Mouse (Mus musculus) T-cell, adult 2 months (primary cell): ENCODE results near the gene Cd244a.

Experiments used
- DNase-seq: peaks from one replicate; pipeline ENCODE4 v3.0.0; 2022; ENCODE audit warnings: low spot score

Cd244a gene

GRCm38 (mm10) chr1:171584584-171584983 lies 25.6 kb downstream of the Cd244a start:
- no peak for DNase-seq

DNA sequence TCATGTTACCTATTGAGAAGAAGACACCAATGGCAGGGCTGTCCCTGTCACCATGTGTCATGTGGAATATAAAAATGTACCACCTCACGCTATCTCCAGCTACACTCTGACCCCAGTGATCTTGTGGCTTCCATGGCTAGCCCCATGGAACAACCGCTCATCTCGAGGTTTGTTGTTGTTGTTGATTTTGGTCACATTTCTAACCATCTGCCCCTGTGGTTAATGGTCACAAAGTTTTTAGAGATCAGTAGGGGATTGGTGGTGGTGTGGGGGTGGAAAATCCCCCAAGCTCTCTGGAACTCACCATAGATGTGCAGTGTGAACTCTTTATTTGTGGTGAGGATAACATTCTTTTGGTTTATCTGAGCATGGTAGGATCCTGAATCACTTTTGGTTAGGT lies 45.7 kb downstream of the Cd244a start:
- DNase-seq, result no peak

- DNase-seq, result no peak
Measured at GRCm38 (mm10) chr1:171606656-171607055, 47.7 kb downstream of the Cd244a start.

DNA sequence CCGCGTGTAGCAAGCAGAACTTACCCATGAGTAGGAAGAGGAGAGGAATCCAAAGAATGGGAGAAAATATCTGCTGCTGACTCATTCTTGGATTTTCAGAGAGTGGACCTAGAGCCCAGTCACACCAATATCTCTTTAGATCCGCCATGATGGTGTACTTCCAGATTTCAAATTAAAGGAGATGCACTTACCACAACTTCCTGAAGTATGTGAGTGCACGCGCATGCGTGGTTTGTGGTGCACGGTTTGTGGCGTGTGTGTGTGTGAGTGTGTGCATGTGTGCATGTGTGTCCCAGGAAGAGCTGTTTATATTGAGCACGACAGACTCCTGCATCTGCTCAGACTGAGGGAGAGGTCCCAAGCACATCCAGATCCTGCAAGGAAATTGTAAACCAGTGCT lies 48.2 kb downstream of the Cd244a start, which contains the start of gene Ly9:
Ly9 (minus strand) TSS at position 235 of the 400 bp plus-strand sequence.
- peak; percentile 85 for DNase-seq

GRCm38 (mm10) chr1:171610026-171610425 lies 51.0 kb downstream of the Cd244a start:
- peak; percentile 44 for DNase-seq

GRCm38 (mm10) chr1:171610781-171611180 lies 51.8 kb downstream of the Cd244a start:
- peak; percentile 30 for DNase-seq

- DNase-seq, result peak; percentile 31
Measured at GRCm38 (mm10) chr1:171613962-171614361, 55.0 kb downstream of the Cd244a start.

DNA sequence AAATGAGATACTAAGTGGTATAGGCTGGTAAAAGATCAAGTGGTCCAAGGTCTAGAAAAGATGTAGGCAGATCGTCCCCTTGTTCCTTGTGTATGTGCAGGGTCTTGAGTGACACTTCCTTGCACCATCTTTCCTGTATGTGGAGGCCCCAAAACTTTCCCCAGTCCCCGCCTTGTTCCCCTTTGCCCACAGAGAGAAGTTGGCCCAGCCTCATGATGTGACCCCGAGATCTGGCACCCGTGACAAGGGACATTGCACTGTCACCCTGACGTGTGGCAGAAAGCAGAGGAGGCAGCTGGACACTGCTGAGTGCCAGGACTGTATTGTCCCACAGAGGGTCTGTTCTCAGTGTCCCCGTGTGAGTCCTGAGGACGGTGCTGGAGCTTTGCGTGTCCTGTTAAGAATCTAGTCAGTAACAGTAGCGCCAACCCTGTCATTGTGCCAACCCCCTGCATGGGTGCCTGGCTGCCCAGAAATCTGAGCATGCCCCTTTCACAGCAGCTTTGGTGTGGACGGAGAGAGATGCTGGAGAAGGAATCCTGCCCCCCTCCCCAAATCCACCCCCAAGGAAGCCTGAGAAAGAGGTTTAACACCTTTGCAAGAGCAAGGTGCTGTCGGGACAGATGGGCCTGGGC lies 58.0 kb downstream of the Cd244a start:
- no peak for DNase-seq

- peak; percentile 25 for DNase-seq
Measured at GRCm38 (mm10) chr1:171619001-171619400, 60.0 kb downstream of the Cd244a start.

DNA sequence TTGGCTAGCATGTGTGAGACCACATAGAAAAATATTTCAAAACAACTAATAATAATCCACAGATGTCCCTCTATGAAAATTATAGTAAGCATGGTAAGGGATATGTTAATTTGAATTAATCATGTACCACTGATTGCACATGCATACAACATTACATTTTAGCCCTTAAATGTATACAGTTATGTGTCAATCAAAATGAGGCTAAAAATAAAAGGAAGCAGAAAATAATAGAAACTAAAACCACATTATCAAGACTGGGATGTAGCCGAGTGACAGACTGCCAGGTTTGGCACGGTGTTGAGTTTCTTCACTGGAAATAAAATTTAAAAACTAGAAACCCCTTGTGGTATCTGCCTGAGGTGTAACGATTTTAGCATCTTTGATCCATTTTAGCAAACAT lies 60.7 kb downstream of the Cd244a start:
- no peak for DNase-seq

DNA sequence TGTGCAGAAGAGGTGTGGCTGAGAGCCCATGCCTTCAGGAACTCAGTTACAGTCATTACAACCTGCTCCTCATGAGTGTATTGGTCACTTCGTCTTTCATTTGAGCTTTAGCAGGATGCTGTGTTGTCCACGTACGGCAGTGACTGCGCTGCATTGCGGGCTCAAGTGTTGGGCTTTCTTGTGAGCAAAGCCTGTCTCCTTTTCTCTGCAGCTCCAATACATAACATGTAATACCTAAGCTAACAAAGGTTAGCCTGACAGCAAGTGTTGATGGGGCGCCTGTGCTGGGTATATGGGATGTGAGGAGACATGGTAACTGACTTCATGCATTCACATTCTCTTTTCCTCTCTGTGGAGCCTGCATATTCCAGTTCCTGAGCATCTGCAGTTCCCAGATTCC lies 61.1 kb downstream of the Cd244a start:
- no peak for DNase-seq

DNA sequence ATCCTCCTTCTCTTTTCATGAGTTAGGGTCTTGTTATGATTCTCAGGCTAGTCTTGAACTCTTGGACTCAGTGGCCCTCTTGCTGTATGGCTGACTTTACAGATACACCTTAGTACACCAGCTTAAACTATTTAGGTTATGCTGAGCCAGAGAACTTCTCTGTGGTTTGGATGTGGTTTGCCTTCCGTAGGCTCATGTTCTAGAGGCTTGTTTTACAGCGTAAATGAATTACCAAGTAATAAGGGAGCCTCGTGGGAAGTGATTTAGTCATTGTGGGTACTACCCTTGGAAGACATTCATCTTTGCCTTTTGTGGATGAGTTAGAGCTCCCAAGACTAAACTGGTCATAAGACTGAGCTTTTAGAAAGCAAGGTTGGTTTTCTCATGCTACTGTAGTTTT lies 68.8 kb downstream of the Cd244a start:
- DNase-seq, result no peak

DNA sequence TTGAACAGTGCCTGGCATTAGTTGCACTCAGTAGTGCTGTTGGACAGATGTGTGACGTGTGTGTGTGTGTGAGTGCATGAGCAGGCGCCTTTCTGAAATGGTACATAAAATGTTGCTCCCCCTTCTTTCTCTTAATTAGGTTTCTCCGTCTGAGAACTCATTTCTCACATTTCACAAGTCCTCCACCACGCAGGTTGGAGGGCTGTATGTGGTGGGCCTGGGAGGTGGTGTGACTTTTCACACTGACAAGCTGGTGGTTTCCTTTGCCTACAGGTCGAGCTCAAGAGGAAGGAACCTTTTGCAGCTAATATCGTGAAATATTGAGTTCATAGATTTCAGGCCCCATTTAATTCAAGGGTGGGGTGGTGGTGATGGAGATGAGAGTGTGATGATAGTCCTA lies 70.2 kb downstream of the Cd244a start:
- peak; percentile 43 for DNase-seq

DNA sequence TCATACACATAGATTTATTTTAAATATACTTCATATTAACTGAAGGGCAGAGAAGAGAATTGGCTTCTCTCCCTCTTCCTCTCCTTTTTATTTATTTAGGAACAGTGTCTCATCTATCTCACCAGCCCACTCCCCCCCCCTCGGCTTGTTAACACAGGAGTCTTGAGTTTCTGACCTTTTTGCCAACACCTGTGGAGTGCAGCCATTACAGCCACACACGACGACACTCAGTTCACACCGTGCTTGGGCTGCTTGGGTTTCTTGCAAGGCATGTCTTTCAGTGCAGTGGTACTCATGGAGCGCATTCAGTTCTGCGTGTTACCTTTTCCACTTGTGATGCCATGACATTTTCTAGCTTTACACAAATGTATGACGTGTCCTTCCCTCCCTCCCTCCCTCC lies 71.0 kb downstream of the Cd244a start:
- no peak for DNase-seq

- no peak for DNase-seq
Measured at GRCm38 (mm10) chr1:171630912-171631311, 71.9 kb downstream of the Cd244a start.

DNA sequence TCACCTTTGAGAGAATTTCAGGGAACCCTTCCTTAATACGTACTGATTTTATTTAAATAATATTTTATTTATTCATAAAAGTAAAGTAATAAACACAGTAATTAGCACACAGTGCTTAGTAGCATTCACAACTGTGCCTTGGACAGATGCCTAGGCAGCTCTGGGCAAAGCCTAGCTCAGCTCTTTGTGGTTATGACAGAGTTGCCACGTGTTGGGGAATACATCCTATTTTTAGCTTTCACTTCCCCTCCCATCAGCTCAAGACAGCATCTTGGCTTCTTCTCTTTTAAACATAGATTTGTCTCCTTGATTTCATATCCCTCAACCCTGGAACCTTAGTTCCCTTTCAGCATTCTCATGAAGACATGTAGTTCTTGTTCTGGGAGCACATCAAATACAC lies 72.5 kb downstream of the Cd244a start:
- no peak for DNase-seq

GRCm38 (mm10) chr1:171635696-171636095 lies 76.7 kb downstream of the Cd244a start:
- no peak for DNase-seq

DNA sequence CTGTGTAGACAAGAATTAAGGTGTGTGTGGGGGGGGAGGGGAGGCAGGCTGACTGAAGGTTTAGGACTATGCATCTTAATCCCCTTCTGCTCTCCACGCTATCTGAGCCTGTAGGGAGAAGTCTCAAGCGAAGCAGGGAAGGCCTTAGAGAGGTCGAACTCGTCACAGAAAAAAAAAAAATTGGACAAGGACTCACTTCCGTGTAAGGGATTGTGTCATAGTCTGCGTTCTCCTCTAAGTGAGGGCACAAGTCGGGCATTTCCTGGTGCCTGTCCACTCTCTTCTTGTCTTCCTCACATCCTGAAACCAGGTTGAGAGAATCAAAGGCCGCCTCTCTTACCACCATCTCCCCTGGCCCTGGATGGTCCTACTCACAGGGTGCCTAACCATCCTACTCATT lies 78.1 kb downstream of the Cd244a start:
- DNase-seq, result no peak

DNA sequence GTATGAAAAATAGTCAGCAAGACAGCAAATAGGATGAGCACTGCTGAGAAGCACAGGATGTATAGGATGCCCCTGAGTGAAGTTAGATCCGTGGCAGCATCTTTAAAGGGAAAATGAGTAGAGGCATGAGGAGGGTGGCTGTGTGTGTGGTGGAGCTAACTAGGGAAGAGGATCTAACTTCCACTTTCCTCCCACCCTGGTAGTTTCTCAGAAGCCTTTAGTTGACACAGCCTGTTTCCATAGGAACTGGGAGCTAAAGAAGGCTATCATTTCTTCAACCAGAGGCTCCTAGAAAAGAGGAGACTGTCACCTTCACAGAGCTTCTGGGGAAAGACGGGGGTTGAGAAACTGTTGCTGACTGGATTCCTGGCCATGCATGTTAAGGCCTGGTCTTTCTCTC lies 79.7 kb downstream of the Cd244a start:
- DNase-seq, result no peak

DNA sequence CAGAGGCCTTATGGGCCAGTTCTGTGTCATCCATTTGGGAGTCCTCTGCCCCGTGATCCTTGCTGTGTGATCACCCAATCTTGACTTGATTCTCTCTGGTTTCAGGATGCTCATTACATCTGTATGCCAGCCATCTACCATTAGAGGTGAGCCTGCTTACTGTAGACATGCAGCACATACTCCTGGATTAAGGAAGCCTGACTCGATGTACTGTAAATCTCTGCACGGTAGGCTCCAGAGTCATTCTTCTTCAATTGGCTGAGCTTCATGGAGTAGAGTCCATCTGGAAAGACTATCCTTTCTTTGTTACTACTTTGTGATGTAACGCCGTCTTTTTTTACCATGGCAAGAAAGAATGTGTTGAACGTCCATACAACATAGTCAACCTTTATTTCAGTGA lies 81.8 kb downstream of the Cd244a start:
- no peak for DNase-seq

DNA sequence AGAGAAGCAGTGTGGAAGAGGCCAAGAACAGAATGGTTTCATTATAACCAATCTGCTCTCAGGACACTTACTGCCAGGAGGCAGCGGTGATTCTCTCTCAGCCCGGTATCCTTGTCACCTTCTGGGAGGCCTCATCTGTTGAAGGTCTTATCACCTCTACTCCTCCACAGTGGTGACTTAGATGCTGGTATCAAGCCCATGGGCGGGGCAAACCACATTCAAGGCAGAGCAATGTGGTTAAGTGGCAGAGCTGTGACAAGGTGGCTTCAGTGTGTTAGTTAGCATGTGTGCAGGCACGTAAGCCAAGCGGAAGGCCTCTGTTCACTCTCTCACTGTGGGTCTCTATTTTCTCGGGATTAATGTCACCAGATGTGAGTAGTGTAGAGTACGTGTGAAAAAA lies 84.6 kb downstream of the Cd244a start:
- DNase-seq, result peak; percentile 83

DNA sequence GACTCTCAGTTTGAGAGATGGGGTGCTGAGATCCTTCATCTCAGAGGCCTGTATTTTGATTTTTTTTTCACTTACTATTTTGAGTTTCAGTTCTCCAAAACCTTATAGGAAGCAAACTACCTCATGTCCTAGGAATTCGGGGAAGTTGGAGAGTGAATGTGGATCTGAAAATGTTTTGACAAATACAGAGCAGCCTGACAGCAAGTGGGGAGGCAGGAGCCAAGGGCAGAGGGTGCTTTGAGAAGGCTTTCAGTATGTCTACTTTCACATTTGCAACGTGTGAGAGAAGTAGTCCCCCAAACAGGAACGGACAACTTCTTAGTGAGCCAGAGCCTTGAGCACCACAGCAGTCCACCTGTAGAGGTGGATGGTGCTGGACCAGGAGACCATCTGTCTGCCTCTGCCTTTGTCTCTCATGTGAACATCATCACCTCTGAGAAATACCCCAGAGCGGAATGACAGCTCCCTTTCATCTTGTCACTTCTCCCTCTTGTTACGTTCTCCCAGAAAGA lies 87.5 kb downstream of the Cd244a start:
- no peak for DNase-seq

- DNase-seq, result no peak
Measured at GRCm38 (mm10) chr1:171647716-171648115, 88.7 kb downstream of the Cd244a start.

DNA sequence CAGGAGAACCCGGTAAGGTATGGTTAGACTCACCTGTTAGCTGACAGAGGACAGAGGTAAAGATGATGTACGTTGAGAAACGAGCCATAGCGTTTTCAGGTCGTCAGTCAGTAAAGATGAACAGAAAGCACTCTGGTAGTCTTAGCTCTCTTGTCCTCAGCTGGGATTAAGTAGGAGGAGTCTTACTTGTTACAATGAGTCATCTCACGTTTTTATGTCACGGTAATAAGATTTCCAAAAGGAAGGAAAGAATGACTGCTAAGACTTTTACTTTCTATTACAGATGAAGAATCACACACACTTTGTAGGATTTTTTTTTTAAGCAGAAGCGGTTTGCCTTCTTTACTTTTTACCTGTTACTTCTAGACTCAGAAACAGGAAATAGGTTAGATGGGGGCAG lies 89.8 kb downstream of the Cd244a start:
- DNase-seq, result no peak
